Mouse (Mus musculus) midbrain, postnatal 0 days (tissue): ENCODE data around the gene Cdpf1. TPM values are rescaled to one million over a fixed set of nuclear protein-coding genes. Genes with fewer than 3 reads are reported as not detected.

Source experiments
- ATAC-seq: fragments of 200-750 bp; cut with Nextera tagmentation; 2 replicates; pipeline ENCODE4 v1.8.0; 2017; ENCODE audit warnings: moderate number of reproducible peaks, mild to moderate bottlenecking, moderate TSS enrichment, moderate library complexity; ENCODE audit not compliant: low FRiP score
- DNase-seq: peaks from one replicate; pipeline ENCODE4 v3.0.0-alpha.2; 2015; ENCODE audit warnings: low spot score
- H3K27ac ChIP-seq: fragments of 300-500 bp; sonication (generic); 2 replicates; pipeline ENCODE4 v1.5.1; 2014; ENCODE audit warnings: low read depth, mild to moderate bottlenecking, low read length, mixed read lengths
- H3K27me3 ChIP-seq: fragments of 300-500 bp; sonication (generic); 2 replicates; pipeline ENCODE4 v1.6.1; 2014; ENCODE audit warnings: low read length, control low read depth, mixed read lengths; ENCODE audit not compliant: insufficient read depth
- H3K36me3 ChIP-seq: fragments of 300-500 bp; sonication (generic); 2 replicates; pipeline ENCODE4 v1.6.1; 2014; ENCODE audit warnings: low read length, control low read depth, mixed read lengths; ENCODE audit not compliant: insufficient read depth
- H3K4me1 ChIP-seq: fragments of 300-500 bp; sonication (generic); 2 replicates; pipeline ENCODE4 v1.6.1; 2014; ENCODE audit warnings: mild to moderate bottlenecking, control low read depth, antibody characterized with exemption, low read length, mixed read lengths; ENCODE audit not compliant: insufficient read depth
- H3K4me2 ChIP-seq: fragments of 300-500 bp; sonication (generic); 2 replicates; pipeline ENCODE4 v1.6.1; 2014; ENCODE audit warnings: low read depth, mild to moderate bottlenecking, low read length, mixed read lengths; ENCODE audit not compliant: poor library complexity, severe bottlenecking
- H3K4me3 ChIP-seq: fragments of 300-500 bp; sonication (generic); 2 replicates; pipeline ENCODE4 v1.5.1; 2014; ENCODE audit warnings: low read depth, mild to moderate bottlenecking, low read length, moderate library complexity
- H3K9ac ChIP-seq: fragments of 300-500 bp; sonication (generic); replicated peaks from 2 replicates; pipeline ENCODE4 v1.6.1; 2014; ENCODE audit warnings: mild to moderate bottlenecking, low read length, moderate library complexity, mixed read lengths; ENCODE audit not compliant: poor library complexity, severe bottlenecking
- H3K9me3 ChIP-seq: fragments of 300-500 bp; sonication (generic); 2 replicates; pipeline ENCODE4 v1.6.1; 2016; ENCODE audit warnings: low read length, control low read depth
- CTCF ChIP-seq: IDR thresholded peaks from 2 replicates; pipeline ENCODE4 v1.5.1; 2016; ENCODE audit warnings: antibody characterized with exemption, mild to moderate bottlenecking
- WGBS: fragments of 180-500 bp; shearing (Covaris S2); extraction: QIAGEN DNeasy Blood & Tissue Kit; methylation state at CpG from one replicate; pipeline ENCODE4 v1.1.7; 2014; 5-methylcytosine and 5-hydroxymethylcytosine counted together
- polyA plus RNA-seq: library from polyadenylated mRNA; unstranded; fragments of >200 nt; fragmentation: Nextera tagmentation; extraction: Ambion mirVana; gene quantifications from 2 replicates; pipeline ENCODE4 v1.2.1, GENCODE M21; 2015
- total RNA-seq: library from RNA; depleted of rRNA; stranded (reverse); fragments of >200 nt; gene quantifications from 2 replicates; pipeline ENCODE4 v1.2.3, GENCODE M21; 2014

Cdpf1 gene
- total and polyA plus RNA-seq, 2 experiments from 2014 or later: 16.2 to 22.8 TPM

GRCm38 (mm10) chr15:85776771-85777170 is 34.7 kb downstream of the Cdpf1 start:
- no peaks in the 10 kb centered on the region for H3K9me3 ChIP-seq
- no peak overlapping the region for H3K27ac ChIP-seq
- WGBS: 78% methylated on average over 5 of the region's 5 CpGs
- H3K4me2 ChIP-seq: no peak overlapping the region
- DNase-seq: no peak
- no peaks in the 10 kb centered on the region for H3K27me3 ChIP-seq
- ATAC-seq: no peak
- no peaks in the 10 kb centered on the region for H3K36me3 ChIP-seq
- no peak overlapping the region for H3K9ac ChIP-seq
- H3K4me3 ChIP-seq: no peak overlapping the region
- TF ChIP-seq CTCF: no peak
- H3K4me1 ChIP-seq: no peaks in the 10 kb centered on the region

GRCm38 (mm10) chr15:85776241-85776640 is 35.3 kb downstream of the Cdpf1 start:
- DNase-seq (no peak), ATAC-seq (no peak)
- no peak overlapping the region for H3K27ac ChIP-seq
- no peak overlapping the region for H3K4me2 ChIP-seq
- no peaks in the 10 kb centered on the region for H3K4me1 ChIP-seq
- no peaks in the 10 kb centered on the region for H3K27me3 ChIP-seq
- 69% methylated on average over 2 of the region's 2 CpGs for WGBS
- no peak for TF ChIP-seq CTCF
- H3K9me3 ChIP-seq: no peaks in the 10 kb centered on the region
- no peak overlapping the region for H3K4me3 ChIP-seq
- no peak overlapping the region for H3K9ac ChIP-seq
- no peaks in the 10 kb centered on the region for H3K36me3 ChIP-seq

- WGBS: 91% methylated on average over 7 of the region's 7 CpGs
- DNase-seq (no peak), ATAC-seq (no peak)
- no peak overlapping the region for H3K4me2 ChIP-seq
- H3K4me3 ChIP-seq: no peak overlapping the region
- H3K4me1 ChIP-seq: no peaks in the 10 kb centered on the region
- no peak for TF ChIP-seq CTCF
- no peaks in the 10 kb centered on the region for H3K9me3 ChIP-seq
- no peak overlapping the region for H3K27ac ChIP-seq
- H3K9ac ChIP-seq: no peak overlapping the region
- H3K27me3 ChIP-seq: no peaks in the 10 kb centered on the region
- no peaks in the 10 kb centered on the region for H3K36me3 ChIP-seq
Measured at GRCm38 (mm10) chr15:85775001-85775400, 36.5 kb downstream of the Cdpf1 start.

GRCm38 (mm10) chr15:85774419-85774818 is 37.1 kb downstream of the Cdpf1 start:
- DNase-seq (no peak), ATAC-seq (no peak)
- no peak for TF ChIP-seq CTCF
- Histone ChIP-seq H3K27me3 (no peaks in the 10 kb centered on the region), H3K4me3 (no peak overlapping the region), H3K27ac (no peak overlapping the region), H3K4me2 (no peak overlapping the region), H3K4me1 (no peaks in the 10 kb centered on the region), H3K9me3 (no peaks in the 10 kb centered on the region), H3K9ac (no peak overlapping the region), H3K36me3 (no peaks in the 10 kb centered on the region)
- WGBS: 88% methylated on average over 9 of the region's 9 CpGs

- Histone ChIP-seq H3K9ac (no peak overlapping the region), H3K4me2 (no peak overlapping the region), H3K4me1 (no peaks in the 10 kb centered on the region), H3K27ac (no peak overlapping the region), H3K27me3 (no peaks in the 10 kb centered on the region), H3K36me3 (no peaks in the 10 kb centered on the region), H3K9me3 (no peaks in the 10 kb centered on the region), H3K4me3 (no peak overlapping the region)
- DNase-seq (no peak), ATAC-seq (no peak)
- no peak for TF ChIP-seq CTCF
- 83% methylated on average over 11 of the region's 11 CpGs for WGBS
Measured at GRCm38 (mm10) chr15:85772146-85772740, 39.3 kb downstream of the Cdpf1 start.

GRCm38 (mm10) chr15:85771306-85772121 is 40.0 kb downstream of the Cdpf1 start:
- H3K4me1 ChIP-seq: no peaks in the 10 kb centered on the region
- no peak for TF ChIP-seq CTCF
- H3K9ac ChIP-seq: no peak overlapping the region
- 87% methylated on average over 17 of the region's 17 CpGs for WGBS
- no peak overlapping the region for H3K27ac ChIP-seq
- no peak overlapping the region for H3K4me3 ChIP-seq
- ATAC-seq (no peak), DNase-seq (no peak)
- no peaks in the 10 kb centered on the region for H3K27me3 ChIP-seq
- no peaks in the 10 kb centered on the region for H3K9me3 ChIP-seq
- H3K4me2 ChIP-seq: no peak overlapping the region
- no peaks in the 10 kb centered on the region for H3K36me3 ChIP-seq
